Mouse (Mus musculus): ENCODE data around the gene Armc8. TPM values are rescaled to one million over a fixed set of nuclear protein-coding genes. Genes with fewer than 3 reads are reported as not detected.

The Armc8 gene
- polyA plus RNA-seq, 1 experiment from 2014 or later, result 8.8 TPM

DNA sequence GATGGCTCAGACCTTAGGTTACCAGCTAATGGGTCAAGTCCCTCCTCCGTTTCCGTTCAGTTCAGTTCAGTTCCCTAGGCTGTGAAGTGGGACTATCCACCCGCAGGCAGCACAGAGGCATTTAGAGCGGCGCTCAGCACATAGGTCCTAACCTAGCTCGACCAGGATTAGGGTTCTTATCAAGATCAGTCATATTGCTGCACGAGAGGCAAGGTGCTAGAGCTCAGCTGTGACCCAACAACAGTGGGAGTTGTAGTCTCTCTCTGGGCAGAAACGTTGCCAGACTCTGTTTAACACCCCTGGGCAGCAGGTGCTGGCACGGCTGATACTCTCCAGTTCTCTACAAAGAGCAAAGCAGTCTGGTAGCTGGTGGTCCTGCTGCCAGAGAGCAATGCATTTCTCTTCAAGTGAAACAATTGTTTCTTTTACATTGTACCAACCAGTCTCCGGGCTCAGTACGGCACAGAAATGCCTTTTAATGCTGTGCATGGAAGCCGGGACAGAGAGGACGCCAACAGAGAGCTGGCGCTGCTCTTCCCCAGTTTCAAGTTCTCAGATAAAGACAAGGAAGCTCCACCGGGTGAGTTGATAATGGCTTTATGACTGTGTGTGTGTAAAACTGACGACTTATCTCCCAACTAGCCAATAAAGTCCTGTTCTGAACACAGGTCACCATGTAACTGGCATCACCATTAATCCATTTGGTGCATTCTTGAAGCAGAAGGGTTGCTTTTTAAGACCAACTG, 98.2 kb downstream of the Armc8 start:
- Histone ChIP-seq H3K4me3 (replicated peaks) (peak overlapping the region; percentile 19), H3K9me3 (replicated peaks) (no peaks in the 10 kb centered on the region), H3K4me2 (peak overlapping the region; percentile 57), H3K4me1 (replicated peaks) (peaks cover 23% of the 10 kb centered on the region), H3K9ac (no peak overlapping the region), H3K27ac (replicated peaks) (no peak overlapping the region; the same call in 1 of the 2 replicates), H3K36me3 (replicated peaks) (no peaks in the 10 kb centered on the region), H3K27me3 (no peaks in the 10 kb centered on the region)
- ATAC-seq (ENCODE audit: insufficient read depth), result peak; percentile 74
- WGBS (ENCODE audit: insufficient replicate concordance), result 26% methylated on average over 16 of the region's 16 CpGs

DNA sequence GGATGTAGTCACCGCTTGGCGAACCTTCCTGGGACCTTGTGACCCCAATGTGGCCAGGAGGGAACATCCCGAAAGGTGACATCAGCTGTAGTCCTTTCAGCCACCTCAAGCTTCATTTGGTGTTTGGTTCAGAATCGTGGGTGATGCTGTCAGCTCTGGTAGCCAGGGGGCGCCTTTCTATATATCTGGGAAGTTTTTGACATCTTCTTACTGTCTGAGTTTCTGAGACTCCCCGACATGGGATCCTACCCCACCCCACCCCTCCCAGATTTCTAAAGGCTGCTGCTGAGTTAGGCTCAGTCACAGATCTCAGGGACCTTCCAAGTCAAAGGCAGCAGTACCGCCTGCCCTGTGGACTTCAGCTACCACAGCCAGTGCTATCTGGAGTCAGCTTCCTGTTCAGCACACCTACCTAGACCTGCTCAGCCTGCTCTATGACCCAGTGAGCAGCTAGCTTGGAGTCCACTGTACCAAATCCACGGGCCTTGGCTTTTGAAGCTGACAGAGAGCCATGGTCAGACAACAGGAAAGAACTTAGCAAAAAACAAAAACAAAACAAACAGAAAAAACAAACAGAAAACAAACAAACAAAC, 98.9 kb downstream of the Armc8 start:
- ATAC-seq (ENCODE audit: insufficient read depth), result peak; percentile 32; the same call in 1 of the 2 replicates
- Histone ChIP-seq H3K4me2 (peak overlapping the region; percentile 57), H3K36me3 (replicated peaks) (no peaks in the 10 kb centered on the region), H3K27me3 (no peaks in the 10 kb centered on the region), H3K4me3 (replicated peaks) (no peak overlapping the region), H3K27ac (replicated peaks) (no peak overlapping the region), H3K9ac (no peak overlapping the region), H3K9me3 (replicated peaks) (no peaks in the 10 kb centered on the region), H3K4me1 (replicated peaks) (peaks cover 23% of the 10 kb centered on the region)
- 38% methylated on average over 8 of the region's 8 CpGs for WGBS (ENCODE audit: insufficient replicate concordance)

DNA sequence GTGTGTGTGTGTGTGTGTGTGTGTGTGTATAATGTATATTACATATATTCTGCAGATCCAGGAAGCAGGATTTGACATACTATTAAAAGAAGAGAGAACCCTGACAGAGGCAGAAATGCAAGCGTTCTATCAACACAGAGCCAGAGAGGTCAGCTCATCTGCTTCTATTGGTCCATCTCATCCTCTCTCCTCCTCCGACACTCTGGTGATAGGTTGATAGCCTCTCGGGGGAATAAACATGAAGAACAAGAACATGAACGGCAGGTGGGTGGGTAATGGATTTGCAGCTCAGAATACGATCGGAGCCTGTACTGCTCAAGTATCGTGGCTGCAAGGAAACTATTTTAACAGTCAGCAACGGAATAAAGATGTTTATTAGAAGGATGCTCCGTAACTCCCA, 100.1 kb downstream of the Armc8 start:
- 75% methylated on average over 9 of the region's 9 CpGs for WGBS (ENCODE audit: insufficient replicate concordance)
- peaks cover 23% of the 10 kb centered on the region for H3K4me1 ChIP-seq (replicated peaks)
- no peak overlapping the region for H3K27ac ChIP-seq (replicated peaks)
- H3K4me2 ChIP-seq, result no peak overlapping the region
- no peaks in the 10 kb centered on the region for H3K9me3 ChIP-seq (replicated peaks)
- H3K4me3 ChIP-seq (replicated peaks), result no peak overlapping the region
- no peak overlapping the region for H3K9ac ChIP-seq
- no peak for ATAC-seq (ENCODE audit: insufficient read depth)
- H3K36me3 ChIP-seq (replicated peaks), result no peaks in the 10 kb centered on the region
- no peaks in the 10 kb centered on the region for H3K27me3 ChIP-seq

DNA sequence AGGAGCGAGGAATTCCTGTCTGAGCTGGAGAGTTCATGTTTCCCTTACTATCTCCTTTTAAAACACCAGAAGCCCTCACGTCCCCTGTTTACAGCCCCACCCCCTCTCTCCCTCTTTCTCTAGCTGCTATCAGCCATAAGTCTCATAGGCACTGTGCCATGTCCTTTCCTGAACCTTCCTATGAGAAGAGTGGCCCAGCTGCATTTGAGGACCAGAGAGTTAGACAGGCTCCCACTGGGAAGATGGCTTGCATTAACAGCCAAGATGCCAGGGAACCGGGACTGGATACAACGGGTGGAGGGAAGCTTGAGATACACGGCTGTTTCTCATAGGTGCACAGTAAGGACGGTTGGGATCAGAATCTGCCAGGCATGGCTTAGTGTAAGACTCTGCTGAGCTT, 103.8 kb downstream of the Armc8 start:
- Histone ChIP-seq H3K27me3 (no peaks in the 10 kb centered on the region), H3K4me1 (replicated peaks) (peaks cover 2% of the 10 kb centered on the region; the same call in 1 of the 2 replicates), H3K4me3 (replicated peaks) (no peak overlapping the region), H3K27ac (replicated peaks) (no peak overlapping the region), H3K36me3 (replicated peaks) (no peaks in the 10 kb centered on the region), H3K9ac (no peak overlapping the region), H3K4me2 (no peak overlapping the region), H3K9me3 (replicated peaks) (no peaks in the 10 kb centered on the region)
- no peak for ATAC-seq (ENCODE audit: insufficient read depth)
- WGBS (ENCODE audit: insufficient replicate concordance), result 60% methylated on average over 6 of the region's 6 CpGs

DNA sequence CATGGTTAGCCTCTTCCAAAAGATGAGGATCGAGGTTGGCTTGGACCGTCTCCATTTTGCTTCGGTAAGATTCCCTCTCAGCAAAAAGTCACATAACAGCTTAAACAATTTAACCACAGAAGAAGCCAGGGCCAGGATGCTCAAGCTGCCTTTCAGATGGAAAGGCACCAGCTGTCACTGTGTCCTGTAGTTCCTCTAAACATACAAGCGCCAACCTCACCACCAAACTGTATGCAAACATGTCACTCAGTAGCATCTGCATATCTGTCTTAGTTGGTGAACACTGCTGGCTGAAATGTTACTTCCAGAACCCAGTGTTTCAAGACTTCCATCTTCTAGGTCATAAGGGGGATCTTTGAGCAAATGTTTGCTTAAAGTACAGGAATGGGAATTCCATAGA, 109.0 kb downstream of the Armc8 start:
- H3K4me2 ChIP-seq, result no peak overlapping the region
- 74% methylated on average over 4 of the region's 4 CpGs for WGBS (ENCODE audit: insufficient replicate concordance)
- no peak overlapping the region for H3K9ac ChIP-seq
- ATAC-seq (ENCODE audit: insufficient read depth), result no peak
- H3K4me3 ChIP-seq (replicated peaks), result no peak overlapping the region
- no peak overlapping the region for H3K27ac ChIP-seq (replicated peaks)
- H3K9me3 ChIP-seq (replicated peaks), result no peaks in the 10 kb centered on the region
- no peaks in the 10 kb centered on the region for H3K27me3 ChIP-seq
- H3K36me3 ChIP-seq (replicated peaks), result no peaks in the 10 kb centered on the region
- H3K4me1 ChIP-seq (replicated peaks), result no peaks in the 10 kb centered on the region

DNA sequence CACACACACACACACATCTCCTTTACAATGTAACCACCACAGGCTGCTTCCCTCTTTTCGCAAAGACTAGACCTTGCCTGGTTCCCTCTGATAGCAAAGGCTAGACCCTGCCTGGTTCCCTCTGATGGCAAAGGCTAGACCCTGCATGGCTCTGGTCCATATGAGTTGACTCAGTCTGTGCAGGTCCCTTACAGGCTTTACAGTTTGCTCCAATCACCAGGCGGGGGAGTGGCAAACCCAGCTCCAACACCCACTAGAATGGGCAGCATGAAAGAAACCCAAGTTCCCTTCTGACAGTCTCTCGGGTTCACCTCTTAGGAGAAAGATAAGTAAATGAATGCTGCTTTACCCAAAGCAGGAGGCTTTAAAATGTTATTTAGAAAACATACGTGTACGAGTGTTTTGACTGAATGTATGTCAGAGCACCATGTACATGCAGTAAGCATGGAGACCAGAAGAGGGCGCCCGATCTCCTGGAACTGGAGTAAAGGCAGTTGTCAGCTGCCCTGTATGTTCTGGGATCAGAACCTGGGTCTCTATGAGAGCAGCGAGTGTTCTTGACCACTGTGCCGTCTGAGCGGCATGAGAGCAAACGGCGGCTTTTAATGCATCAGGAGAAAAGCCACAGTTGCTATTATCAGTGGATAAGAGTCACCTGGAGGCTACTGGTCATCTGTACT, 110.0 kb downstream of the Armc8 start:
- no peak overlapping the region for H3K4me3 ChIP-seq (replicated peaks)
- H3K4me2 ChIP-seq, result no peak overlapping the region
- H3K27me3 ChIP-seq, result no peaks in the 10 kb centered on the region
- WGBS (ENCODE audit: insufficient replicate concordance), result 31% methylated on average over 12 of the region's 12 CpGs
- H3K27ac ChIP-seq (replicated peaks), result no peak overlapping the region
- H3K36me3 ChIP-seq (replicated peaks), result no peaks in the 10 kb centered on the region
- no peak overlapping the region for H3K9ac ChIP-seq
- no peaks in the 10 kb centered on the region for H3K4me1 ChIP-seq (replicated peaks)
- no peak for ATAC-seq (ENCODE audit: insufficient read depth)
- no peaks in the 10 kb centered on the region for H3K9me3 ChIP-seq (replicated peaks)

DNA sequence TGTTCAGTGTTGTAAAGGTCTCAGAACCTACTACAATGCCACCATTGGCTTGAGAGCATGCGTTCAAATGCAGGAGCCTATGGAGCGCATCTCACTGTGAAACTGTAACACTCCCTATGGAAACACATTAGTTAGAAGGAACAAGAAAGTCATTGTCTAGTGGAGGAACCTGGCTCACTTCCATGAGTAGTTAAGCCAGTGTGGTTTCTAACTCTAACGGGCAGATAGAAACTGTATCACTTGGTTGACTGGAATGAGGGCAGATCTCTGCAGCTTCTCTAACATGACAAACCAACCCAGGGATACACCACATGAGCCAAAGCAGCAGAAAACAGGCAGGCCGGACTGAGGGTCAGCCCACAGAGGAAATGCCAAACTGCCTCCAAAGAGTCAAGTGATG, 114.5 kb downstream of the Armc8 start:
- no peaks in the 10 kb centered on the region for H3K9me3 ChIP-seq (replicated peaks)
- no peak overlapping the region for H3K4me2 ChIP-seq
- no peak overlapping the region for H3K4me3 ChIP-seq (replicated peaks)
- no peaks in the 10 kb centered on the region for H3K36me3 ChIP-seq (replicated peaks)
- H3K9ac ChIP-seq, result no peak overlapping the region
- no peak overlapping the region for H3K27ac ChIP-seq (replicated peaks)
- peaks cover 27% of the 10 kb centered on the region for H3K27me3 ChIP-seq
- ATAC-seq (ENCODE audit: insufficient read depth), result no peak
- 62% methylated on average over 4 of the region's 4 CpGs for WGBS (ENCODE audit: insufficient replicate concordance)
- H3K4me1 ChIP-seq (replicated peaks), result no peaks in the 10 kb centered on the region

DNA sequence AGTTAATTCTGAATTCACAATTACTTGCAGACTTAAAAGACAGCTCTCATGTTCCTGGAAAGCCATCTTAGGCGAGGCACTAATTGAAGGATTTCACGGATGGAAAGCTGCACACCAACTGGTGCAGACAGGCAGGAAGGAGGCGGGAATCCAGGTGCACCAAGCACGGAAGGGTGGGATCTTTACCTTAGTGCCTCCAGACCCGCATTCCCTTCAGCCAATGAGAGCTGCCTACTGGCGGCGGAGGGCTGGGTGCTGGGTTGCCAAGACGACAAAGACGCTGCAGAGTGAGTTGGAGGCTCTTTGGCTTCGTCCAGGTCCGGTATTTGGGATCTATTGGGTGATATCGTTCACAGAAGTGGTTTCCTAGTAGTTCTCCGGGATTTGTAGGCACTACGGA, 117.5 kb downstream of the Armc8 start, which contains the start of gene Nme9:
Gene Nme9 (plus strand): TSS at position 315 of the 400 bp plus-strand sequence.
- 10% methylated on average over 14 of the region's 14 CpGs for WGBS (ENCODE audit: insufficient replicate concordance)
- Histone ChIP-seq H3K27me3 (peaks cover 27% of the 10 kb centered on the region), H3K4me3 (replicated peaks) (no peak within 1 kb of the TSS), H3K9ac (no peak within 1 kb of the TSS), H3K9me3 (replicated peaks) (no peaks in the 10 kb centered on the region), H3K4me1 (replicated peaks) (no peaks in the 10 kb centered on the region), H3K36me3 (replicated peaks) (no peaks in the 10 kb centered on the region), H3K4me2 (no peak within 1 kb of the TSS), H3K27ac (replicated peaks) (no peak within 1 kb of the TSS)
- ATAC-seq (ENCODE audit: insufficient read depth), result no peak

DNA sequence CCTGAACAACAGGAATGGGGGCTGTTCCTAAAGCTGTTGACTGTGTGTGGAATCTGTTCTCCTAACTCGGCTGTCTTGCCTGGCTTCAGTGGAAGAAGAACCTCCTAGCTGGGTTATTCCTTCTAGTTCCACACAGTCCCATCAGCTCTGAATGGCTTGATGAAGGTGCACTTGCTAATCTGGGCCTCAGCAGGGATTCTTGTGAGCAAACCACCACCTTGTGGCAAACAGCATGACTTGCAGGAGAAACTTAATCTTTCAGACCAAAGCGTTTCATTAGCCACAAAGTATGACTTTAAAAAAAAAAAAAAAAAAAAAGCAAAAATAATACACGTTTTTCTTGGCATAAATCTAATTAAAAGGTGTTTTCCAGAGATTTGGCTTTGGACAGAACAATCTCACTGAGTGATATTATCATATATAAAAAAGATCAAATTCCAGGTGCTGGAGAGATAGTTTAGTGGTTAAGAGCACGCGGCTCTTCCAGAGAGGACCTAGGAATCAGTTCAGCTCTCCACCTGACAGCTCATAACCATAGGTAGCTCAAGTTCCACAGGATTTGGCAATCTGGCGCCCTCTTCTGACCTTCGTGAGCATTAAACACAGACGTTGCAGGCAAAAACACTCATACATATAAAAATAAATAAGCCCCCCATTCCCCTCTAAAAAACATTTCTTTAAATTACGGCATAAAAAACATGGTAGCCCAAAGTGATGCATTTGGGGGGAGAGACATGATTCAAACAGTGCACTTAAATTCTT, 118.6 kb downstream of the Armc8 start:
- no peaks in the 10 kb centered on the region for H3K4me1 ChIP-seq (replicated peaks)
- 28% methylated on average over 9 of the region's 9 CpGs for WGBS (ENCODE audit: insufficient replicate concordance)
- ATAC-seq (ENCODE audit: insufficient read depth), result no peak
- peaks cover 27% of the 10 kb centered on the region for H3K27me3 ChIP-seq
- no peaks in the 10 kb centered on the region for H3K36me3 ChIP-seq (replicated peaks)
- H3K4me3 ChIP-seq (replicated peaks), result no peak overlapping the region
- no peak overlapping the region for H3K27ac ChIP-seq (replicated peaks)
- H3K9ac ChIP-seq, result no peak overlapping the region
- no peaks in the 10 kb centered on the region for H3K9me3 ChIP-seq (replicated peaks)
- H3K4me2 ChIP-seq, result no peak overlapping the region

DNA sequence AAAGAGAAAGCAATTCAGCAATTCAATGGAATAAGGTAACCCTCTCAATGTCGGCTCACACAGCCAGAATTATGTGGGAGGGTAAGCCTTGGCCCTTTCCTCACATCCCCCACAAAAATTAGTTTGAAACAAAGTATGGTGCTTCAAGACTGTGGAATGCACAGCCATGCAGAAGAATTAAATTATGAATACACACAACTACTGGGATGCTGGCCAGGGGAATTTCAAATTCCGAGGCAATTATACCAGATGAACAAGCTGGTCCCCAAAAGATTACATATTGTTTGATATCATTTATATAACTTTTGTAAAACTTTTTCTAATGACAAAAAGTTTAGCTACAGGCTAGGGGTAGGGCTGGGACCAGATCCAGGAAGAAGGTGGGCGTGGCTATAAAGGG, 121.4 kb downstream of the Armc8 start:
- Histone ChIP-seq H3K9ac (no peak overlapping the region), H3K27ac (replicated peaks) (no peak overlapping the region), H3K4me2 (no peak overlapping the region), H3K4me3 (replicated peaks) (no peak overlapping the region), H3K9me3 (replicated peaks) (no peaks in the 10 kb centered on the region), H3K27me3 (peaks cover 20% of the 10 kb centered on the region), H3K36me3 (replicated peaks) (no peaks in the 10 kb centered on the region), H3K4me1 (replicated peaks) (no peaks in the 10 kb centered on the region)
- 58% methylated on average over 3 of the region's 3 CpGs for WGBS (ENCODE audit: insufficient replicate concordance)
- ATAC-seq (ENCODE audit: insufficient read depth), result no peak

DNA sequence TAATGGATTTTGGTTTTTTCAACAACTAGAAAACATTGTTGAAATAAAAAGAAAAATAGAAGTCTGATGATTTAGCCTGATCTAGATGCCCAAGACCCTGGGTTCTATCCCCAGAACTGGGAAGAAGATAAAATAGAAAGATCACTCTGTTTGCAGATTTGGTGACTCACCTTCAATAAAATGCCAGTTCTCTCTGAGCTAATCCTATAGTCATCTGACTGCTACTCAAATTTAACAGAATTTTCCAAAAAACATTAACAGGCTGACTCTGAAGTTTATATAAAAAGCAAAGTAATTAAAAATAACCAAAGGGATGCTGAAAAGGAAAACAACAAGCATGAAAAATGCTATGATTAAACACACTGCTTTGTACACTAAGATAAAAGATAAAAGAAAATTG, 122.4 kb downstream of the Armc8 start:
- H3K4me1 ChIP-seq (replicated peaks), result no peaks in the 10 kb centered on the region
- H3K36me3 ChIP-seq (replicated peaks), result no peaks in the 10 kb centered on the region
- H3K27ac ChIP-seq (replicated peaks), result no peak overlapping the region
- H3K27me3 ChIP-seq, result peaks cover 10% of the 10 kb centered on the region
- H3K4me2 ChIP-seq, result no peak overlapping the region
- H3K9me3 ChIP-seq (replicated peaks), result no peaks in the 10 kb centered on the region
- H3K4me3 ChIP-seq (replicated peaks), result no peak overlapping the region
- no peak for ATAC-seq (ENCODE audit: insufficient read depth)
- H3K9ac ChIP-seq, result no peak overlapping the region

Measured in liver, embryonic 15.5 days (tissue).